Mouse (Mus musculus): ENCODE measurements around the gene Mrpl52. TPM values are rescaled to one million over a fixed set of nuclear protein-coding genes. Genes with fewer than 3 reads are reported as not detected.

The Mrpl52 gene
- polyA plus RNA-seq (2012; fragmentation: generic; extraction: Trizol), result 518 TPM
- long read RNA-seq, experiment 1, transcript Mrpl52-201 (5 exons, 418 nt), result major isoform, 217 of 245 reads
- long read RNA-seq, experiment 1, transcript Mrpl52-204 (4 exons, 463 nt), result minor isoform, 13 of 245 reads
- long read RNA-seq, experiment 1, partial matches to known transcripts, result 0 of 245 reads
- long read RNA-seq, experiment 1, other reads (novel, unspliced or antisense), result 13 of 245 reads
- long read RNA-seq, experiment 2, transcript Mrpl52-201 (5 exons, 418 nt), result major isoform, 22 of 24 reads
- long read RNA-seq, experiment 2, partial matches to known transcripts, result 1 of 24 reads
- long read RNA-seq, experiment 2, other reads (novel, unspliced or antisense), result 0 of 24 reads

GRCm38 (mm10) chr14:54426689-54427398 lies at the start of gene Mrpl52:
Gene Mrpl52, plus strand, starts transcription at chr14:54426909.
- H3K27me3 ChIP-seq (ENCODE audit: control insufficient read depth, insufficient read depth, insufficient read length), result no peaks in the 10 kb centered on the region
- no peak for TF ChIP-seq CTCF (IDR thresholded peaks at IDR 0.05; ENCODE audit: control insufficient read depth, insufficient read depth, insufficient read length)
- no peak for TF ChIP-seq MYOD1 (IDR thresholded peaks at IDR 0.05; ENCODE audit: control insufficient read depth, insufficient read length, low read depth)
- TF ChIP-seq FOSL1 (IDR thresholded peaks at IDR 0.05; ENCODE audit: insufficient read depth, low read length, poor library complexity, severe bottlenecking), result no peak
- peak; percentile 97 for TF ChIP-seq MAX (IDR thresholded peaks at IDR 0.05)
- TF ChIP-seq CEBPB (IDR thresholded peaks at IDR 0.05; ENCODE audit: low read depth), result peak; percentile 21
- peaks cover 26% of the 10 kb centered on the region for H3K36me3 ChIP-seq (ENCODE audit: control insufficient read depth, insufficient read depth)
- peaks cover 47% of the 10 kb centered on the region for H3K79me2 ChIP-seq (ENCODE audit: control insufficient read depth, insufficient read depth)
- H3ac ChIP-seq (ENCODE audit: control insufficient read depth, insufficient read length, low read depth), result peak within 1 kb of the TSS; percentile 94
- peak within 1 kb of the TSS; percentile 81 for H3K4me3 ChIP-seq (ENCODE audit: insufficient read depth, poor library complexity, severe bottlenecking)
- peaks cover 20% of the 10 kb centered on the region for H3K79me3 ChIP-seq (ENCODE audit: low read depth)

- H3K36me3 ChIP-seq (ENCODE audit: control insufficient read depth, insufficient read depth), result no peaks in the 10 kb centered on the region
- H3K79me3 ChIP-seq (ENCODE audit: low read depth), result no peaks in the 10 kb centered on the region
- no peak overlapping the region for H3ac ChIP-seq (ENCODE audit: control insufficient read depth, insufficient read length, low read depth)
- H3K4me3 ChIP-seq (ENCODE audit: insufficient read depth, poor library complexity, severe bottlenecking), result no peak overlapping the region
- no peaks in the 10 kb centered on the region for H3K27me3 ChIP-seq (ENCODE audit: control insufficient read depth, insufficient read depth, insufficient read length)
- TF ChIP-seq MYOD1 (IDR thresholded peaks at IDR 0.05; ENCODE audit: control insufficient read depth, insufficient read length, low read depth) (no peak), CEBPB (IDR thresholded peaks at IDR 0.05; ENCODE audit: low read depth) (no peak), MYOG (IDR thresholded peaks at IDR 0.05; ENCODE audit: control insufficient read depth, extremely low read depth, insufficient read length) (no peak), USF1 (IDR thresholded peaks at IDR 0.05; ENCODE audit: low read depth) (no peak), MAX (IDR thresholded peaks at IDR 0.05) (no peak), FOSL1 (IDR thresholded peaks at IDR 0.05; ENCODE audit: insufficient read depth, low read length, poor library complexity, severe bottlenecking) (no peak), CTCF (IDR thresholded peaks at IDR 0.05; ENCODE audit: control insufficient read depth, insufficient read depth, insufficient read length) (no peak)
- H3K79me2 ChIP-seq (ENCODE audit: control insufficient read depth, insufficient read depth), result no peaks in the 10 kb centered on the region
Observed at GRCm38 (mm10) chr14:54377166-54377565, 49.5 kb upstream of the Mrpl52 start.

- H3K36me3 ChIP-seq (ENCODE audit: control insufficient read depth, insufficient read depth), result no peaks in the 10 kb centered on the region
- H3K4me3 ChIP-seq (ENCODE audit: insufficient read depth, poor library complexity, severe bottlenecking), result no peak overlapping the region
- H3K79me2 ChIP-seq (ENCODE audit: control insufficient read depth, insufficient read depth), result no peaks in the 10 kb centered on the region
- no peak for TF ChIP-seq MYOD1 (IDR thresholded peaks at IDR 0.05; ENCODE audit: control insufficient read depth, insufficient read length, low read depth)
- TF ChIP-seq CEBPB (IDR thresholded peaks at IDR 0.05; ENCODE audit: low read depth), result no peak
- TF ChIP-seq CTCF (IDR thresholded peaks at IDR 0.05; ENCODE audit: control insufficient read depth, insufficient read depth, insufficient read length), result no peak
- no peak for TF ChIP-seq MYOG (IDR thresholded peaks at IDR 0.05; ENCODE audit: control insufficient read depth, extremely low read depth, insufficient read length)
- no peak for TF ChIP-seq MAX (IDR thresholded peaks at IDR 0.05)
- H3K79me3 ChIP-seq (ENCODE audit: low read depth), result no peaks in the 10 kb centered on the region
- no peak overlapping the region for H3ac ChIP-seq (ENCODE audit: control insufficient read depth, insufficient read length, low read depth)
- no peaks in the 10 kb centered on the region for H3K27me3 ChIP-seq (ENCODE audit: control insufficient read depth, insufficient read depth, insufficient read length)
Observed at GRCm38 (mm10) chr14:54379571-54379970, 47.1 kb upstream of the Mrpl52 start.

DNA sequence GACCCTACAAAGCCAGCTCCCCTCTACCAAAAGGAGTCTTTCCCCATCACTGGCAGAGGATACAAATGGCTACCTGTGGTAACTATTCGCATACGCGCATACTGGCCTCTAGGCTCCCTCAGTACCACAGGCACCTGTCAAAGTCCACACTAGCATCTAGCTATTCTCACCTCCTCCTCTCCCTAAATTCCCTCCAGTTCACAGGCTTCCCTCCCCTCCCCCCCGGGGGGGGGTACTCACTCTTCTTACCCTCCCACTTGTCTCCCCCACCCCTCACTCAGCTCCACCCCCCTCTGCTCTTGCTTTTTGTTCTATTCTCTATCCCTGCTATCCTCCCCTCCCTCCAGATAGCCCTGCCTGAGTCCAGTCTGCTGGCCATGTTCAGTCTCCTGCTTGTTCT lies 46.1 kb upstream of the Mrpl52 start:
- H3K27me3 ChIP-seq (ENCODE audit: control insufficient read depth, insufficient read depth, insufficient read length), result no peaks in the 10 kb centered on the region
- TF ChIP-seq MAX (IDR thresholded peaks at IDR 0.05) (no peak), MYOG (IDR thresholded peaks at IDR 0.05; ENCODE audit: control insufficient read depth, extremely low read depth, insufficient read length) (no peak), USF1 (IDR thresholded peaks at IDR 0.05; ENCODE audit: low read depth) (no peak), CTCF (IDR thresholded peaks at IDR 0.05; ENCODE audit: control insufficient read depth, insufficient read depth, insufficient read length) (no peak), CEBPB (IDR thresholded peaks at IDR 0.05; ENCODE audit: low read depth) (no peak), MYOD1 (IDR thresholded peaks at IDR 0.05; ENCODE audit: control insufficient read depth, insufficient read length, low read depth) (no peak), FOSL1 (IDR thresholded peaks at IDR 0.05; ENCODE audit: insufficient read depth, low read length, poor library complexity, severe bottlenecking) (no peak)
- no peaks in the 10 kb centered on the region for H3K36me3 ChIP-seq (ENCODE audit: control insufficient read depth, insufficient read depth)
- no peaks in the 10 kb centered on the region for H3K79me2 ChIP-seq (ENCODE audit: control insufficient read depth, insufficient read depth)
- no peaks in the 10 kb centered on the region for H3K79me3 ChIP-seq (ENCODE audit: low read depth)
- no peak overlapping the region for H3ac ChIP-seq (ENCODE audit: control insufficient read depth, insufficient read length, low read depth)
- H3K4me3 ChIP-seq (ENCODE audit: insufficient read depth, poor library complexity, severe bottlenecking), result no peak overlapping the region

- no peak overlapping the region for H3K4me3 ChIP-seq (ENCODE audit: insufficient read depth, poor library complexity, severe bottlenecking)
- H3K79me2 ChIP-seq (ENCODE audit: control insufficient read depth, insufficient read depth), result no peaks in the 10 kb centered on the region
- H3K79me3 ChIP-seq (ENCODE audit: low read depth), result no peaks in the 10 kb centered on the region
- H3K36me3 ChIP-seq (ENCODE audit: control insufficient read depth, insufficient read depth), result no peaks in the 10 kb centered on the region
- H3ac ChIP-seq (ENCODE audit: control insufficient read depth, insufficient read length, low read depth), result no peak overlapping the region
- H3K27me3 ChIP-seq (ENCODE audit: control insufficient read depth, insufficient read depth, insufficient read length), result no peaks in the 10 kb centered on the region
- TF ChIP-seq CEBPB (IDR thresholded peaks at IDR 0.05; ENCODE audit: low read depth), result no peak
- TF ChIP-seq FOSL1 (IDR thresholded peaks at IDR 0.05; ENCODE audit: insufficient read depth, low read length, poor library complexity, severe bottlenecking), result no peak
- TF ChIP-seq MYOG (IDR thresholded peaks at IDR 0.05; ENCODE audit: control insufficient read depth, extremely low read depth, insufficient read length), result no peak
- TF ChIP-seq MYOD1 (IDR thresholded peaks at IDR 0.05; ENCODE audit: control insufficient read depth, insufficient read length, low read depth), result no peak
- no peak for TF ChIP-seq MAX (IDR thresholded peaks at IDR 0.05)
- no peak for TF ChIP-seq CTCF (IDR thresholded peaks at IDR 0.05; ENCODE audit: control insufficient read depth, insufficient read depth, insufficient read length)
- TF ChIP-seq USF1 (IDR thresholded peaks at IDR 0.05; ENCODE audit: low read depth), result no peak
Observed at GRCm38 (mm10) chr14:54381816-54382215, 44.9 kb upstream of the Mrpl52 start.
